Mouse (Mus musculus) lung, postnatal 0 days (tissue): ENCODE measurements at regions not wholly inside any gene's neighbourhood (a gene's known extent, or its start where the extent isn't known, plus 50 kb on each side); places are given as distances from the start of the nearest gene placed in this dataset.

ENCODE experiments used
- ATAC-seq: fragments of 200-750 bp; cut with Nextera tagmentation; 2 replicates; pipeline ENCODE4 v1.8.0; 2017; ENCODE audit warnings: moderate library complexity
- DNase-seq: peaks from one replicate; pipeline ENCODE4 v3.0.0-alpha.2; 2016; ENCODE audit warnings: low spot score
- H3K27ac ChIP-seq: fragments of 300-500 bp; sonication (generic); 2 replicates; pipeline ENCODE4 v1.5.1; 2014; ENCODE audit warnings: antibody characterized with exemption, mild to moderate bottlenecking, low read length, mixed read lengths
- H3K27me3 ChIP-seq: fragments of 300-500 bp; sonication (generic); replicated peaks from 2 replicates; pipeline ENCODE4 v1.6.1; 2014; ENCODE audit warnings: low read length, mixed read lengths; ENCODE audit not compliant: insufficient read depth
- H3K36me3 ChIP-seq: fragments of 300-500 bp; sonication (generic); 2 replicates; pipeline ENCODE4 v1.6.1; 2014; ENCODE audit warnings: low read length, mixed read lengths; ENCODE audit not compliant: insufficient read depth
- H3K4me1 ChIP-seq: fragments of 300-500 bp; sonication (generic); 2 replicates; pipeline ENCODE4 v1.6.1; 2014; ENCODE audit warnings: antibody characterized with exemption, low read depth, low read length, mixed read lengths; ENCODE audit not compliant: insufficient read depth
- H3K4me2 ChIP-seq: fragments of 300-500 bp; sonication (generic); replicated peaks from 2 replicates; pipeline ENCODE4 v1.6.1; 2014; ENCODE audit warnings: low read depth, mild to moderate bottlenecking, low read length, moderate library complexity, mixed read lengths
- H3K4me3 ChIP-seq: fragments of 300-500 bp; sonication (generic); 2 replicates; pipeline ENCODE4 v1.5.1; 2014; ENCODE audit warnings: low read depth, low read length
- H3K9ac ChIP-seq: fragments of 300-500 bp; sonication (generic); replicated peaks from 2 replicates; pipeline ENCODE4 v1.6.1; 2014; ENCODE audit warnings: low read depth, mild to moderate bottlenecking
- H3K9me3 ChIP-seq: fragments of 300-500 bp; sonication (generic); 2 replicates; pipeline ENCODE4 v1.6.1; 2016; ENCODE audit warnings: low read length, mixed read lengths
- CTCF ChIP-seq: IDR thresholded peaks from 2 replicates; pipeline ENCODE4 v1.5.1; 2016; ENCODE audit warnings: antibody characterized with exemption, mild to moderate bottlenecking
- EP300 ChIP-seq: IDR thresholded peaks from 2 replicates; pipeline ENCODE4 v1.6.1; 2016; ENCODE audit warnings: antibody characterized with exemption, mild to moderate bottlenecking, control low read depth
- WGBS: fragments of 180-500 bp; shearing (Covaris S2); extraction: QIAGEN DNeasy Blood & Tissue Kit; methylation state at CpG from one replicate; pipeline ENCODE4 v1.1.7; 2014; 5-methylcytosine and 5-hydroxymethylcytosine counted together

- no peak overlapping the region for H3K27ac ChIP-seq
- H3K4me3 ChIP-seq, result no peak overlapping the region
- H3K9me3 ChIP-seq, result no peaks in the 10 kb centered on the region
- H3K4me2 ChIP-seq, result no peak overlapping the region
- no peaks in the 10 kb centered on the region for H3K27me3 ChIP-seq
- no peak for TF ChIP-seq CTCF
- TF ChIP-seq EP300, result no peak
- DNase-seq, result no peak
- H3K36me3 ChIP-seq, result no peaks in the 10 kb centered on the region
- no peak overlapping the region for H3K9ac ChIP-seq
- WGBS, result 24% methylated on average over 2 of the region's 2 CpGs
- ATAC-seq, result no peak
- H3K4me1 ChIP-seq, result no peaks in the 10 kb centered on the region
Observed at GRCm38 (mm10) chr1:56219700-56220099, 417.5 kb downstream of the Hsfy2 start.

GRCm38 (mm10) chr1:56210712-56211371 lies 426.4 kb downstream of the Hsfy2 start:
- TF ChIP-seq EP300 (no peak), CTCF (no peak)
- 61% methylated on average over 13 of the region's 13 CpGs for WGBS
- Histone ChIP-seq H3K27ac (no peak overlapping the region), H3K4me2 (no peak overlapping the region), H3K27me3 (no peaks in the 10 kb centered on the region), H3K4me1 (no peaks in the 10 kb centered on the region), H3K4me3 (no peak overlapping the region), H3K9ac (no peak overlapping the region), H3K9me3 (no peaks in the 10 kb centered on the region), H3K36me3 (no peaks in the 10 kb centered on the region)
- DNase-seq, result no peak
- no peak for ATAC-seq

- ATAC-seq, result no peak
- TF ChIP-seq CTCF (no peak), EP300 (no peak)
- H3K27ac ChIP-seq, result no peak overlapping the region
- 77% methylated on average over 10 of the region's 10 CpGs for WGBS
- no peaks in the 10 kb centered on the region for H3K4me1 ChIP-seq
- H3K27me3 ChIP-seq, result no peaks in the 10 kb centered on the region
- no peaks in the 10 kb centered on the region for H3K36me3 ChIP-seq
- no peak overlapping the region for H3K4me3 ChIP-seq
- peak; percentile 20 for DNase-seq
- no peak overlapping the region for H3K4me2 ChIP-seq
- H3K9ac ChIP-seq, result no peak overlapping the region
- no peaks in the 10 kb centered on the region for H3K9me3 ChIP-seq
Observed at GRCm38 (mm10) chr1:56206615-56207267, 430.5 kb downstream of the Hsfy2 start.

GRCm38 (mm10) chr1:56195224-56195623 lies 442.0 kb downstream of the Hsfy2 start:
- TF ChIP-seq CTCF (peak; percentile 45), EP300 (no peak)
- no peak overlapping the region for H3K4me3 ChIP-seq
- H3K4me1 ChIP-seq, result no peaks in the 10 kb centered on the region
- H3K4me2 ChIP-seq, result no peak overlapping the region
- no peak overlapping the region for H3K27ac ChIP-seq
- H3K9me3 ChIP-seq, result no peaks in the 10 kb centered on the region
- no peak for ATAC-seq
- H3K27me3 ChIP-seq, result no peaks in the 10 kb centered on the region
- DNase-seq, result no peak
- no peaks in the 10 kb centered on the region for H3K36me3 ChIP-seq
- no peak overlapping the region for H3K9ac ChIP-seq
- 85% methylated on average over 2 of the region's 2 CpGs for WGBS

GRCm38 (mm10) chr1:56183503-56184198 lies 453.6 kb downstream of the Hsfy2 start:
- Histone ChIP-seq H3K4me3 (no peak overlapping the region), H3K9me3 (no peaks in the 10 kb centered on the region), H3K4me1 (no peaks in the 10 kb centered on the region), H3K27ac (no peak overlapping the region), H3K4me2 (no peak overlapping the region), H3K36me3 (no peaks in the 10 kb centered on the region), H3K9ac (no peak overlapping the region), H3K27me3 (no peaks in the 10 kb centered on the region)
- TF ChIP-seq CTCF (no peak), EP300 (no peak)
- no peak for ATAC-seq
- no peak for DNase-seq
- WGBS, result 37% methylated on average over 8 of the region's 8 CpGs

GRCm38 (mm10) chr1:56179206-56179985 lies 457.8 kb downstream of the Hsfy2 start:
- DNase-seq (no peak), ATAC-seq (no peak)
- Histone ChIP-seq H3K27ac (no peak overlapping the region), H3K4me1 (no peaks in the 10 kb centered on the region), H3K9ac (no peak overlapping the region), H3K4me3 (no peak overlapping the region), H3K27me3 (no peaks in the 10 kb centered on the region), H3K9me3 (no peaks in the 10 kb centered on the region), H3K36me3 (no peaks in the 10 kb centered on the region), H3K4me2 (no peak overlapping the region)
- TF ChIP-seq EP300 (no peak), CTCF (no peak)
- 58% methylated on average over 10 of the region's 10 CpGs for WGBS
